Mouse (Mus musculus) cerebellum, postnatal 25 days (tissue): ENCODE data around the gene Timmdc1.

Experiments used
- DNase-seq, 2 experiments: peaks; one replicate each; pipeline ENCODE4 v3.0.0; 2021; ENCODE audit warnings: mixed read lengths in 2 of 2

Timmdc1 gene

GRCm38 (mm10) chr16:38461749-38462148 is 60.7 kb downstream of the Timmdc1 start:
- no peak for DNase-seq

DNA sequence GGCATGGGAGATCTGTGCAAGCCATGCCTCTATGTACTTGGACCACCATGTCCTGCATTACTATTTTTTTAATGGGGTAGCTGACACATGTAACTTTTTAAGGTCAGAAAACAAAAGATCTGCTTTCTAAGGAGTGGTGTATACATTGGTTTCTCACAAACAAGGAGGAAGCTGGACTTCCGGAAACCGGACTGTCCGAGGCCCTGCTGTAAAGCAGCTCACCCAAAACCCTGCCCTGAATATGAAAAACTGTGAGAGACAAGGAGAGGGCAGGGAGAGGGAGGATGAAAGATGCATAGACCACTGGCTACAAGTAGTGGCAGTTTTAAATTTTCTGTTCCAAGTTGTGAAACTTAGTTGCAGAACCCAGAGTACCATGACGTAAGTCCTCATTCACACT is 62.5 kb downstream of the Timmdc1 start:
- no peak for DNase-seq

DNA sequence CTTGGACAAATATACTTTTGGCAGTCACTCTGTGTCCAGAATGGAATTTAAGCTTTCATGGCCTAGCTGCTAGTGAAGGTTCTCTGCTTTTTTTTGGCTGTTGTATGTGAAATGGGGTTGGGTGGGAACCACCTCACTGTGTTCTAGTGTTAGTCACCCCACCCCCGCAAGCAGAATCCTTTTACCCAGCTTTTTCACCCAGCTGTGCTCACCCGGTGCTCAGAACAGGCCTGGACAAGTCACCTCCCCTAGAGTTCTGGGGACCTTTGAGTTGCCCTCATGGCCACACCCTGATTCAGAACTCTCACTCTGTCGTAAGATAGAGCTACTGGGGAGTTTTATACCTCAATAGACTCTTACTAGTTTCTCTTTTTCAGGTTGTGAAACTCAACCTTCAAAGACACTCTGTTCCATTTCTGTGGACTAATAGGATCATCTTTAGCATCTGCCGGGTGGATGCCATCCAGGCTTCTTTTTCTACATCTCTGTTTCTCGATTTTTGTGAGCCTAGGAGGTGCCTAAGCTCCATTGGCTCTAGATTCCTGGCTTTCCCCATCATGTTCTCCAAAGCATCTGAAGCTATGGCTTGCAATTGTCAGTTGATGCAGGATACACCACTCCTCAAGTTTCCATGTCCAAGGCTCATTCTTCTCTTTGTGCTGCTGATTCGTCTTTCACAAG is 63.7 kb downstream of the Timmdc1 start:
- DNase-seq, result no peak

DNA sequence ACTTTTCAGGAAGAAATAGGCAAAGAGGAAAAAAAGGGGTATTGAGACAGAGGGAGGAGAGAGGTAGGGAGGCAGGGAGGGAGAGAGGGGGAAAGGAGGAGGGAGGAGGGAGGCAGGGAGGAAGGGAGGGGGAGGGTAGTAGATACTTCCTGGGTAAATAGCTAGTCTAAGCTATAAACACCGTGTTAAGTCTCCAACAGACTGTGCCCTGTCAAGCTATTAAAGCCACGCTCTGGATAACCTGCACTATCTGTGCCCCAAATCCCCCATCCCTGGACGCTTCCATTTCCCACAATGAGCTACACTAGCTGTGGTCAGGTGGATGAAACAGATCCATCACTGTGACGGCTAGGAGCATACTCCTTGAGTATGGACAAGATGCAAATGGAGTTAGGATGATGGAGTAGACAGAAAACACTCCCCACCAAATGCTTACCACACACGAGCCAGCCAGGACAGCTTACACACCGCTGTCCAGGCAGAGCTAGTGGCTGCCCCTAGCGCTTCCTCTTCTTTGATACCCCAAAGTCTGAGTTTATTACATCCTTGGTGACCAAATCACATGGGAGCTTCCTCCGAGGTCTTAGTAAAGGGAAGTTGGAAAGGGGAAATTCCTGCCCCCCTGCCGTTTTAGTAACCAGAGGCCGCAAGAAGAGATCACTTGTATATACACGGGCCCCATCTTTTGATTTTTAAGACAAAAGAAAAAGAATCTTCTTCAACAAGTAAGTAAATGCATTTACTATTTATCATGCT is 65.5 kb downstream of the Timmdc1 start:
- DNase-seq, result no peak

DNA sequence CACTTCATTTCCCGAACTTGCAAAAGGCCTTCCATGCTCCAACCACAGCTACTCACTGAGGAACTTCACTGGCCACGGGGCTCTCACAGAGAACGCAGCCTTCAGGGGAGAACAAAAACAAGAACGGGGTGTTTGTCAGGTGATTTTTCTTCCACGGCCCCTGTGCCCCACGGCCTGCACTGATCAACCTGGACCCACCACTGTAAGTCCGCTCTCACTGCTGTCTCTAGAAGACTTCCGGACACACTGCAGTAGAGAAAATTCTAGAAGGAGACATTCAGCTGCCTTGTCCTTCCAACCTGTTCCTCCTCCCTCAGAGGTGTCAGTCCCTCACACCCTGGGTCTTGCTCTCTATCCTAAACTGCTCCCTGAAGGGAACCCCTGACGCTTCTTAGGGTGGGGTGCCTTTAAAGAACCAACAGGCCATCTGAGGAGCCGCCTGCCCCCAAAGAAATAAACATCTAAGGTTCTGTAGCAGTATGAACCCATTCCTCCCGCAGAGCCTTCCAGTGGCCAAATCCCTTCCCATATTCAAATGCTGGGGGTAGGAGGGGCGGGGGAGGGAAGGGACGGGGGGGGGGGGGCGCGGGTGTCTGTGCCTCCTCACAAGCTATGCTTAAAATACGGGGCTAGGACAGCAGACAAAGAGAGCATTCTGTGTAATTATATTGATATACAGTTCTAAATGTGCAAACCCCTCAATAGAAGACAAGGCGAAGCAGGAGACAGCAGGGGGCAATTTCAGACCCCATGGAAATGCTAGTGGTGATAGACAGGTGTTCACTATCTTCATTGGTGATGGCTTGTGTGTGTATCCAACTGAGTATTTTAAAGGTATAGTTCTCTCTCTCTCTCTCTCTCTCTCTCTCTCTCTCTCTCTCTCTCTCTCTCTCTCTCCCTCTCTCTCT is 66.7 kb downstream of the Timmdc1 start, which contains the start of gene Cd80:
TSS of gene Cd80 (plus strand) at position 51 of the 908 bp plus-strand sequence.
- no peak for DNase-seq

- no peak for DNase-seq
These were observed 67.8 kb downstream of the Timmdc1 start for GRCm38 (mm10) chr16:38454533-38455254.

GRCm38 (mm10) chr16:38453952-38454351 is 68.5 kb downstream of the Timmdc1 start:
- no peak for DNase-seq

DNA sequence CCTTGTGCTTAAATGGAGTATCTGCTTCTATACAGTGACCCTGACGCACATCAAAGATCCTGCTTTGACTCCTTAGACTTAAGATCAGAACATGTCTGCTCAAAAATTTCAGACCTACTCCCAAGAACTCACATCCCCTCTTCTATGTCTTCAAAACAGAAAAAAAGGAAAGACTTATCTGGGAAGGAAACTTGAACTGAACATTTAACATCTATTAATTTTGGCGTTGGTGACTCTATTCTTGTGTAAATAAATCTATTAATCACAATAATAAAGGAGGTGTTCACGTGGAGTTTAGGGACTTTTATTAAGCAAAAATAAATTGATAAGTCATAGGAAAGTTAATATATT is 69.3 kb downstream of the Timmdc1 start:
- DNase-seq, result no peak

- DNase-seq, result peak; percentile 93 to 95
These were observed 69.8 kb downstream of the Timmdc1 start, which contains the start of gene Adprh for GRCm38 (mm10) chr16:38452442-38453202. Gene Adprh (minus strand): TSS chr16:38452703.

DNA sequence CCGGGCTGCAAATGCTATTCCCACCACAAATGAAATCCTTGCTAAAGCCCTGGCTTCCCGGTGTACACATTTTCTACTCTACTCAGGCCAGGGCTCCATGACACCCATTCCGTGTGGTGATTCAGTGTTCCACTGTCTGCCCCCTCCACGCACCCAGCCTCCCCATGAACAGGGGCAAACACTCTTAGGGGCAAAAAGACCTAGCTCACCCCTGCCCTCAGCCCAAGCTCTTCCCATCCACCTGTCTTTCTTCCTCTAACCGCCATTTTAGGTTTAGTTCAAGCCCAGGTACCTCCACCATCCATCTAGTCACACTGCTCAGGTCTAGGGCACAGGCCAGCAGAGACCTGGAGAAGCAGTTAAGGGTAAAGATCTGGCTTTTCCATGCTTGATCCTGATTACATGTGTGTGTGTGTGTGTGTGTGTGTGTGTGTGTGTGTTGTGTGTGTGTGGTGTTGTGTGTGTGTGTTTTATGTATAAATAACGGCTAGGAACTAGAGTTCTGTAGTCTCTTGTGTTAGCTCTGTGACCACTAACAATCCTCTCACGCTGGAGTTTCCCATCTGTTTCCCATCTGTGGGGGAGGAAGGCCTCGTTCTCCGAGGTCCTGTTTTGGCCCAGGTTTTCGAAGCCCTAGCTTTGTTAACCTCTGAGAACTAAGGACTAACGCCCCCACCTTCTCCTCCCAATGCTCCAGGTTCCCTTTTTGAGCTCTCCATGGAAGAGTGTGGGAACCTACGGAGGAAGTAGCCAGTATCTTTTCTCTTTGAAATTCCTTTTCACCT is 70.8 kb downstream of the Timmdc1 start:
- DNase-seq, result peak in 1 of 2 experiments; percentile 40

GRCm38 (mm10) chr16:38450707-38451106 is 71.8 kb downstream of the Timmdc1 start:
- no peak for DNase-seq

- DNase-seq, result no peak
These were observed 74.0 kb downstream of the Timmdc1 start for GRCm38 (mm10) chr16:38448458-38448857.
